Mouse (Mus musculus): ENCODE measurements around the gene Zfp831.

Zfp831 gene

DNA sequence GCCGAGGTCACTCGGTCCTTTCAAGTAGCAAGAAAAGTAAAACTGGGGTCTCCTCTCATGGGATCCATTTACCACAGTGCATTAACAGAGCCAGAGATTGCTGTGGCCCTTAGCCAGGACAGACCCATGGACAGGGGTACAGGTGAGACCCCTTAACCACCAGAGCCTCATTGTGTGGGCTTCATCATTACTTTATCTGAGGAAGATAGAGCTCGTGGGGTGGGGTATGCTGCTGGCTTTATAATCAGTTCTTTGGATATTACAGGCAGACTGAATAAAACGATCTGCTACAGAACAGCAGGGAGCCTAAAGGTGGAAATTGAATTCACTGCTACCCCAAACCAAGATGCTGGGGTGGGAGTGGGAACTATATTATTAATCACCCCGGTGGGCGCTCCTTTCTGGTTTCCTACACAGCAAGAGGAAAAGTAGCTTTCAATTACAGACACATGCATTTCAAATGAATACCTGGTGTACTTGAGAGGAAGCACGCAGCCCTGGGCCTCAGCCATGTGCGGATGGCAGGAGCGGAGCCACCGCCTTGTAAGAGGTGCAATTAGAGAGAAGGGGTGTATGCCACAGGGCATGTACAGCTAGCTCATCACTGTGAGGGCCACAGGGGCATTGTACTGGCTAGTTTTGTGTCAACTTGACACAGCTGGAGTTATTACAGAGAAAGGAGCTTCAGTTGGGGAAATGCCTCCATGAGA, 83.9 kb downstream of the Zfp831 start:
- no peak for DNase-seq (ENCODE audit: low read depth in 2 of 2, low spot score in 2 of 2)

DNA sequence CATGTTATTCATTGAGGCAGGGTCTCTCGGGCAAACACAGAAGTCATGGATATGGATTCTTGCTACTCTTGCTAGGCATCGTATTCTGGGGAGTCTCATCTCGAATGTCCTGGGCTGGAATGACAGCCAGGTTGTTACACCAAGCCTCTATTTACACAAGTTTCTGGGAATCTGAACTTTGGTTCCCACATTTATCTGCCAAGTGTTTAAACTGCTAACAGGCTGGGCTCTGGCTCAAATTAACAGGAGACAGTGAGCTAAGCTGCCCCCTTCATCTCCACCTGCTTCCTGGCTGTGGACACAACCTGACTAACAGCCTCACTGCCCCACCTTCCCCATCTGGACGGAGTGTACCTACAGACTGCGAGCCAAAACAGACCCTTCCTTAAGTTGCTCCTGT, 88.6 kb downstream of the Zfp831 start:
- no peak for DNase-seq (ENCODE audit: low read depth in 2 of 2, low spot score in 2 of 2)

DNA sequence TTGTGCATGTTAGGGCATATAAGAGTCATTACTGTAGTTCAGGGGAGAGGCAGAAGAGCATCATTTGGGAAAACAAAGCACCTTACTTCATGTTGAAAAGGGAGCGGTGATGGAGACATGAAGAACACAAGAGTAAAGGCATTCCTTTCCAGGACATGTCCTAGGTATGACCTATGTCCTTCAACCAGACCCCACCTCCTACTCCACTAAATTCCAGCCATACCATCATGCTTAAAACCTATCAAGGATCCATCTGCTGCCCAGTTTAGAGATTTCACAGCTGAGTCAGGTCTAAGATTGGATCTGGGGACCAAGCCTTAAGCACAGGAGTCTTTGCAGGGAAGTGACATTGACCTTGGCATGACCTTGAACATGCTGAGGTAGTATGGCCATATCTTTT, 91.9 kb downstream of the Zfp831 start:
- no peak for DNase-seq (ENCODE audit: low read depth in 2 of 2, low spot score in 2 of 2)

DNA sequence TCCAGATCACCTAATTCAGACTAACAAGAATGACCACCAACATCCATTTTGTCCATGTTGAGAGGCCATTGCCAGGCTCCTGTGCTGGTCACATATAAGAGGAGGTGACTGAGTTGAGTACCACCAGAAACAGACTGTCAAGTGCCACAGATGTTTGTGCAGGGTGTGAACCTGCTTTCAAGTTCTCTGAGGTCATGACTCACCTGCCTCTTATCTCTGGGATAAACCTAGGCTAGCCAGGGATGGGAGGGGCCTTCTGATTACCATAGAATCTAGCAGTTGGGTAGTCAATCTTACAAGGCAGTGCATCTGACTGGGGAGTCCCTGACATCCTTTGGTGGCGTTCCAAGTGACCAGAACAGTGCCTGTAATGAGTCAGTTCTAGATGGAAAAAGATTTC, 103.8 kb downstream of the Zfp831 start:
- DNase-seq (ENCODE audit: low read depth in 2 of 2, low spot score in 2 of 2), result no peak

- DNase-seq (ENCODE audit: low read depth in 2 of 2, low spot score in 2 of 2), result no peak
Observed at GRCm38 (mm10) chr2:174748381-174748780, 105.0 kb downstream of the Zfp831 start.

DNA sequence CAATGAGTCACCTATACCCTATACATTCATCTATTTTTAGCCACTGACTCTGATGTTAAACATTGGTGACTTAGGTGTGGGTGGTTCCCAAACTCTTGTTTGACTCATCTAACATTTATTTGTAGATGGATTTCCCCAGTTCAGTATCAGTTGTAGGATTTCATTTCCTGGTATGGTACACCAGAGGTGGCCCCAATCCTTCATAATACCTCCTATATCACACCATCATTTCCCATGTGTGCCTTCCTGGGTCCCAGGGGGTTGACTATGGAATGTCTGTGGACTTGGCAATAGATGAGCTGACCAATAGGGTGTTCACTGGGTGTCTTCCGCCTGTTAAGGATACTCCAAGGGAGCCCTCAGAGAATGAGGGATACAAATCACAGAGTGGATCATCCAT, 109.9 kb downstream of the Zfp831 start:
- DNase-seq (ENCODE audit: low read depth in 2 of 2, low spot score in 2 of 2), result no peak

DNA sequence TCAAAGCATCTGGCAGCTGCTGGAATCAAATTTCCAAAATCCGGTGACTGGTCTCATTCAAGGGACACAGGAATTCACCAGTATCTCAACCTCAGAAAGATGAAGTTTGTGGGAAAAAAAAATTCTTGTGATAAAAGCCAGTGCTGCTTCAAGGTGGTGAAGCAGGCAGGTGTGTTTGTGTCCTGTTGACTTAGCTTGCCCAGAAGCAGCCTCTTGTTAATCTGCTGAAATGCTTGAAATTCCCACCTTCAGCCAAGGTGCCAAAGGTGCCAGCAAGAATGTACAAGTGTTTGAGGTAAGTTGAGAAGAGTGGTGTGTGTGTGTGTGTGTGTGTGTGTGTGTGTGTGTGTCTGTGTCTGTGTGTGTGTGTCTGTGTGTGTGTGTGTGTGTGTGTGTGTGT, 110.9 kb downstream of the Zfp831 start:
- no peak for DNase-seq (ENCODE audit: low read depth in 2 of 2, low spot score in 2 of 2)

DNA sequence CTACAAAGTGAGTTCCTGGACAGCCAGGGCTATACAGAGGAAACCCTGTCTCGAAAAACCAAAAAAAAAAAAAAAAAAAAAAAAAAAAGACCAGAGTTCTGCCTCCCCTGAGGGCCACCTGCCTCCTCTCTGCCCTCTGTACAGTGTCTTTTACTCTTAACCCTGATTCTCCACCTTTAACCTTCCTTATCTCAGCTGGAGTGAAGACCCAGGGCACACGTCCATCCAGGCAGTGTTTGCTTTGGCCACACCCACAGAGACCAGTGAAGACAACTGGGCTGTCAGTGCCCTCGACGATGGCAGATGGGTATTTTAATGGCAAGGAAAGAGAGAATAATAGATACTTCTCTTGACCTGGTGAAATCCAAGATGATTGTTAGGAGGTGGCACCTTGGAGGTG, 115.9 kb downstream of the Zfp831 start:
- DNase-seq (ENCODE audit: low read depth in 2 of 2, low spot score in 2 of 2), result no peak

Data from CD8-positive naive resting alpha-beta T cell, adult 2 months (primary cell).